Mouse (Mus musculus) layer of hippocampus, postnatal 10 days (tissue): ENCODE results near the gene Prss27. TPM values are rescaled to one million over a fixed set of nuclear protein-coding genes. Genes with fewer than 3 reads are reported as not detected.

Experiments used
- DNase-seq, 2 experiments: peaks; one replicate each; pipeline ENCODE4 v3.0.0; 2021; ENCODE audit warnings: low spot score in 2 of 2
- long read RNA-seq: library from polyadenylated mRNA; stranded (forward); transcript quantifications from one replicate; pipeline ENCODE4 v2.0.0, GENCODE M21; 2023
- total RNA-seq, 2 experiments: library from RNA; stranded (reverse); gene quantifications; 2 replicates each; pipeline ENCODE4 v1.2.3; 2021

Prss27 gene
- not detected for total RNA-seq
- long read RNA-seq, partial matches to known transcripts: 0 of 3 reads
- long read RNA-seq, other reads (novel, unspliced or antisense): 3 of 3 reads

DNA sequence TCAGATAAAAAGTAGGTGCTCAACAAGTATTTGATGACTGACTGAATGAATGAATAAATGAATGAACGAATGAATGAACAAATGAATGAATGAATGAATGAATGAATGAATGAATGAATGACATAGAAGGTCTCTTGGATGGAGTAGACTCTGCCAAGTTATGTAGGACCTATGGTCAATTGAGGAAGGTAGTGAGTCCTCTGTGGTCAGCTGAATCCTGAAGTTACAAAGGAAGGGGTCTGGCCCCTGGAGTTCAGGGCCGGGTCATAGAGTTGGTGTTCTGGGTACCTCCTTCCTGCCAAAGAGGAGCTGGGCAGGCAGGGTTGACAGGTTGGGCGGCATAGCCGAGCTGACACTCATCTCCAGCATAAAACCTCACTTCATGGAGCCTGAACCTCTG, at the start of gene Prss27:
Gene Prss27, plus strand, starts transcription at position 301 of the 400 bp plus-strand sequence.
- DNase-seq: no peak

DNA sequence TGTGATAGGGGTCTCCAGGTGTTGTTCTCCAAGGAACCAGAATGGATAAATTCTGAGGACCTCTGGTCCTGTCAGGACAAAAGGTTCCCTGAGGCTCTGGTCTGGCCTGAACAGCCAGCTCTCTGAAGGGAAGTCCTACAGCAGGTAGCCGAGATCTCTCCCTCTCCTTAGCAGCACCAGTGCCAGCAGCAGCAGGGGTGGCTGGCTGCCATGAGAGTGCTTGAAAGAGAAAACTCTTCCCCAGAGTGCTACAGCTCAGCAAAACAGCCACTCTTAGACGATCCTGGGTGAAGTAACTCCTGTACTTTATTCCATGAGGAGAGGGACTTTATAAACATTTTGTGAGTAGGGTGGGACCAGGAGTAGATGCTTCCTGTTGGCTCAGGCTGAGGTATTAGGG, 48.1 kb upstream of the Prss27 start:
- DNase-seq: no peak

DNA sequence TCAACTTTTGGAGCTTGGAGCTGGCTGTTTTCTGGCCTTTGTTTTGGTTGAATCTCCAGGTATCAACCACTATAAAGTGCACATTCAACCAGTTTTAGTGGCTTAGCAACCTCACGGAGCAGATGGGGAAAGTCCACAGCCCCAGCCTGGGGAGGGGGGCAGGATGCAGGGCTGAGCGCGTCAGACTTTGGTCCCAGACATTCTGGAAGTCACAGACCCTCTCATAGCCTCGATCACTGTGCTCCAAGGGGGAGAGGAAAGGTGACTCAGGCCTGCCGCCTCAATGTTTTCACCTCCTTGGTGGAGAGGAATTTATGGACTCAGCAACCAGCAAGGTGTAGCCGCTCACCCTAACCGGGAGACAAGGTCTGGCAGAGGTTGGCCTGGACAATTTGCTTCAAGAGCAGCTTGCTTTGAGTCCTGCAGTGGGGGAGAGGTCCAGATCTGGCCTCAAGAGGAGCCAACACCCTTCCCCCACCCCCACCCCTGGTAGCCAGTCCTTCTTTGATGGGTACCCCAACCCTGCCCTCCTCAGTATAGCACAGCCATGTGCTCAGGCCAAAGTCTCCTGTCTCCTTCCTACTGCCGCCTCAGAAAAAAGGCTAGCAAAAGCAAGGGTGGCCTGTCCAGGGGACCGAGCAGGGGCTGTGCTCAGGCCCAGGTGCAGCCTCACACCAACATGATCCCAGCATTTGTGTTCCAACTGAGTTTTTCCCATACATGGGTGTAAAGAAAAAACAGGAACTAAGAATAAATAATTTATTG, 45.0 kb upstream of the Prss27 start:
- peak in 1 of 2 experiments; percentile 24 for DNase-seq

DNA sequence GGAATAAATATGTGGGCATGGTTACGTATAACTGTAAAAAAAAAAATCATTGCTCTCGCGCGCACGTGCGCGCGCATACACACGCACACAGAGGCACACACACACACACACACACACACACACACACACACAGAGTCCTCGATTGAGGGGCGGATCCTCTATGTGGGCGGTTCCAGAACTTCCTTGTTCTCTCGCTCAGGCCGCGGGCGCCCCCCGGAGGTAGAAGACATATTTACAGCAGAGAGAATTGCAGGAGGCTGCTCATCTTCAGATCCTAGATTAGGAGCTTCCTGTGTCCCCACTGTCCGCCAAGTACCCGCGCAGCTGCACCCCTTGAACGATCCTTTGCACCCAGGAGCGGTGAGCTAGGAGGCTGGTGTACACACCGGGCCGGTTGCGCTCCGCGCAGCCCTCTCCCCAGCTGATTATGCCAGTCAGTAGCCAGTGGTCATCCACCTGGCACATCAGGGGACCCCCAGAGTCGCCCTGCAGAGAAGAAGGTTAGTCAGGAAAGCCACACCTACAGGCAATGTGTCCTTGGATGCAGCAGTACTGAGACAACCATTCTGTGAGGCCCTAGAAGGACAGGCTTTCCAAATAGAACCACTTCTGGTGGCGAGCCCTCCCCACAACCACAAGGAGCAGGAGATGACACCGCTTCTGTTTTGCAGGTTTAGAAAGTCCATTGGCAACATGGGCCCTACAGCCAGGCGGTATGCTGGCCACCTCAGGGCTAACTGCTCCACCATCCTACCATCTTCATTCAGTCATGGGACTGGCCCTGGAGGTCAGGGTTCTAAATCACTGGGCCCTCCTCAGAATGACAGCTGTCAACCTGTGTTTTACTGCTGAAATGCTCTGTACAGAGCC, 44.1 kb upstream of the Prss27 start:
- peak; percentile 97 to 98 for DNase-seq

- DNase-seq: no peak
These were observed 43.3 kb upstream of the Prss27 start for GRCm38 (mm10) chr17:23994667-23995066.

DNA sequence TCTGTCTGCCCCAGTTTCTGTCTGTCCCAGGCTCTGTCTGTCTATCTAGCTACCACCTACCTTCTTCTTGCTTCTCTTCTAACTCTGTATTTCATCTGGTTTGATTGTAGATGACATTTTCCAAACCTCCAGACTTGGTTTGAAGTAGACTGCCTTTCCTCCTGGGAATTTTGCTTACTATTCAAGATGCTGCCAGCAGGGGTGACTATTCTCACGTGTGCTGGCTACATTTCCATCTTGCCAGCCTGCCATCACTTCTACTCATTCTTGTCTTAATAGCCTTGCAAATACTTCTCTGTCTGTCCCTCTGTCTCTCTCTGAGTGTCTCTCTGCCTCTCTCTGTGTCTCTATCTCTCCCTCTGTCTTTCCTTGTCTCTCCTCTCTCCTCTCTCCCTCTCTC, 42.5 kb upstream of the Prss27 start:
- no peak for DNase-seq

DNA sequence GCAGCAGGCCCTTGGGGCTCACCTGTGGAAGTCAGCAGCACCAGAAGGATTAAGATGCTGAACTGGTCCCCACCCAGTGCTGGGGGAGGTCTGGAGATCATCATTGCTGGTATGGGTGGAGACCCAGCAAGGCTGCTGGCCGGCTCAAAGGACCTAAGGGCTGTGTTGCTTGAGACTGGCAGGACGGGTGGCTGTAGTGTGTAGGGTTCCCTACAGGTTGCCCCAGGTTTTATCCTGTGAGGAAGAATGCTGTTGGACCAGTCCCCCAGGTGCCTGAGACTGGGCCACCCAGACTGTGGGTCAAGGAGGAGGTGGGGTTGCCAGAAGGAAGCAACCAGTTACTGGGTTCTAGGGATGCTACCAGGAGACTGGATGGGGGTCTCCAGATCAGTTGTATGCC, 40.0 kb upstream of the Prss27 start, which contains the start of gene Prss22:
Gene Prss22, minus strand, starts transcription at position 200 of the 400 bp plus-strand sequence.
- no peak for DNase-seq

DNA sequence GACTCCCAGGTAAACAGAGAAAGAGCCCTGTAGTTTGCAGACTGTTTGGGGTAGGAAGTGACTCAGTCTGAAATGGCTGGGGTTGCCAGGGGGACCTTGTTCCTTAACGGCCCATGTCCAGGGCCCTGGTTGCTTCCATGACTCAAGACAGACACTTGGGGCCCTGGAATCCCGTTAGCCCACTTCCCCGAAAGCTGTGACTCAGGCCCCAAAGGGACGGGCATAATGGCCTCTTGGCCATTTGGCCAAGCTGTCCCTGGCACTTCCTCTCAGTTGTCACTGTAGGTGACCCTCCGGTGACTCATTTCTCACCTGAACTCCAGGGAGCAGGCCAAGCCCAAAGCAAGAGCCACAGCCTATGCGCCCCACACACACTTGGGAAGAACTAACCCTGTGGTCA, 39.6 kb upstream of the Prss27 start:
- DNase-seq: no peak

DNA sequence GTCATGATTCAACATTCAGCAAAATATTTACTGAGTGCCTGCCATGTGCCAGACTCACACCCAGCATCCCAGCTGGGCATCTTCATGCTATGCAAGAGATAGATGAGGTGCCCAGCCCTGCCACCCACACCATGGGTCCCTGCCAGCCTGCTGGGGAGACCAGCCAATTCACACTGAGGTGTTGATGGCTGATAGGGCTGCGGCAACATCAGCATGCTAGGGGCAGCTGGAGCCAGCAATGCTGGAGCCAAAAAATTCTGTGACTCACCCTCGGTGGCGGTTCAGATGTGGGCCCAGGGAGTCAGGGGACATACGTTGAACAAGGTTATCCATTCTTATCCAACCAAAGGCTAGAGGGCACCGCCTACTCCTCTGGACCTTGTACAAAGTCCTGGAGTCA, 37.5 kb upstream of the Prss27 start:
- DNase-seq: peak; percentile 61 to 67

DNA sequence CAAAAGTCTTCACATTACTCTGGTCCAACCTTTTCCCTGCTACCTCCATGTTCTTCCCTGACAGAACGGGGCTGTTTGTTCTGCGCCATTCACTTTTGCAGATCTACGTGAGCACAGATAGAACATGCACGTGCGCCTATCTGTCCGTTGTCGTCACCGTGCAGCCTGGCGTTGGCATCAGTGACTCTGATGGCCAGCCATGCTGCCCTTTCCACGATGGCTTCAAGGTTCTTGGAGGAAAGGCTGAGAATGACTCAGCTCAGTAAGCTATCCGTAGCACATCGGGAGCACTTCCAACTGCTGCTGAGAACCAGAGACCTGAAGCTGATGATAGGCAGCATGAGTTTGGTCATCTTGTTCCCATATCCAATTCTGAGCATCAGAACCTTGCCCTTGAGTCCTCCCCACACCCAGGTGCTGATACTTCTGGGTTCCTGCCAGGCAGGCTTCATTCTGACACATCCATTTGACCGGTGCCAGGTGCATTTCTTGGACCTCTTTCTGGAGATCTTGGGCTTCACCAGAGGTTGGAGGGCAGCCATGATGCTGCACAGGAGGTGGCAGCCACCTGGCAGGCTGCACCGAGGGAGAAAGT, 33.8 kb upstream of the Prss27 start:
- DNase-seq: no peak

DNA sequence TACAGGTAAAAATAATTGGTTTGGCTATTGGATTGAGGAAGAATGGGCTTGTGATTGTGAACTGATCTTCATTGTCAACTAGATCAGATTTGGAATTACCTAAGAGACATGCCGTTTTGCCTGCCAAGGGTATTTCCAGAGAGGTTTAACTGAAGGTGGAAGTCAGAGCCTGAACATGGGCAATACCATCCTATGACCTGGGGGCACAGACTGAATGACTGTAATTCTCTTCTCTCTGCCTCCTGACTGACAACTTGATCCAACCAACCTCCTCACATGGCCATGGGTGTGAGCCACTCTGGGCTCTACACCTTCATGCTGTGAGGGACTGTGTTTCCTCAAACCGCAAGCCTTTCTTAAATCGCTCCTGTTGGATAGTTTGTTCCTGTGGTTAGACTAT, 32.9 kb upstream of the Prss27 start:
- DNase-seq: no peak

DNA sequence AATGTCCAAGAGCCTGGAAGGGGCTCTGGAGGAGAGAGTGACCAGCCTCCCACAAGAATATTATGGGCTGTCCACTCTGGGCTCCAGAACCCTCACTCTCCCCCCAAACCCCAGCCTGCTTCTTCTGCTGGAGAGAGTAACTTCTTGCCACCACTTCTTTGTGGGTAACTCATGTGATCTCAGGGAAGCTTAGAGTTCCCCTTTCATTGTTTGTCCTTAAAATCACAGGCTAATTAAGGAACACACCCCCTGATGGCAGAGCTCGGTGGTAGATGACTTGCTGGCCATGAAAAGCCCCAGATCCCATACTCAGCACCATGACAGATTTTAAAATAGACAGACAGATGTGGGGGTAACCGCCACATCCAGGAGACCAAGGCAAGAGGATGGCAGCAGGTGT, 31.0 kb upstream of the Prss27 start:
- no peak for DNase-seq

- DNase-seq: no peak
These were observed 30.6 kb upstream of the Prss27 start for GRCm38 (mm10) chr17:24007391-24007790.

DNA sequence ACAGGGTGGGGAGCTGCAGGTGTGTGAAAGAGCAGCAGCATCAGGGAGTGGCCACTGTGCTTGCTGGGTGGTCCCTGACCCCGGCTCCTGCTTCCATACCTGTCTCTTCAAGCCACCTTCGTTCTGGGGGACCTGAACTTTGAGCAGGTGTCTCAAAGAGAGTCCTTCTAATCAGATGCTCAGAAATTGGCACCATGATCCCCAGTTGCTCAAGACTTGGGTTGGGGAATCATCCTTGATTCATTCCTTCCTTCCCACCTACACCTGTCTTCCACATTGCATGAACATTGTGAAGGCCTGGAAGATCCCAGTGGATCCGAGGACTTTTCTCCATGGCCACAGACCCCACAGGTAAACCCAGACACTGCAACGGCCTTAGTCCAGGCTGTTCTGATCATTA, 29.8 kb upstream of the Prss27 start:
- DNase-seq: no peak

- DNase-seq: no peak
These were observed 28.3 kb upstream of the Prss27 start for GRCm38 (mm10) chr17:24009617-24010016.

- DNase-seq: no peak
These were observed 25.0 kb upstream of the Prss27 start for GRCm38 (mm10) chr17:24012921-24013320.

- DNase-seq: no peak
These were observed 23.4 kb upstream of the Prss27 start for GRCm38 (mm10) chr17:24014433-24014965.

GRCm38 (mm10) chr17:24015727-24016126, 22.2 kb upstream of the Prss27 start:
- DNase-seq: no peak

- DNase-seq: no peak
These were observed 17.2 kb upstream of the Prss27 start for GRCm38 (mm10) chr17:24020696-24021095.

- no peak for DNase-seq
These were observed 16.4 kb upstream of the Prss27 start for GRCm38 (mm10) chr17:24021375-24022199.

GRCm38 (mm10) chr17:24029477-24029876, 8.5 kb upstream of the Prss27 start:
- DNase-seq: no peak
